Mouse (Mus musculus): Measurements from ENCODE around the gene Gfra1.
A peak's percentile ranks its signal among the peaks of the same experiment; 100 is the strongest.

Gfra1 gene

GRCm38 (mm10) chr19:58391796-58392195, 63.9 kb downstream of the Gfra1 start:
- H3K36me3 ChIP-seq (ENCODE audit: control insufficient read depth, insufficient read depth, low read length, poor library complexity, severe bottlenecking), result no peaks in the 10 kb centered on the region
- no peaks in the 10 kb centered on the region for H3K27me3 ChIP-seq (ENCODE audit: control insufficient read depth, insufficient read depth, low read length, poor library complexity, severe bottlenecking)
- DNase-seq (ENCODE audit: low read depth, low spot score), result no peak

- Histone ChIP-seq H3K27me3 (ENCODE audit: control insufficient read depth, insufficient read depth, low read length, poor library complexity, severe bottlenecking) (no peaks in the 10 kb centered on the region), H3K36me3 (ENCODE audit: control insufficient read depth, insufficient read depth, low read length, poor library complexity, severe bottlenecking) (no peaks in the 10 kb centered on the region)
- DNase-seq (ENCODE audit: low read depth, low spot score), result peak; percentile 6
These were observed 66.2 kb downstream of the Gfra1 start for GRCm38 (mm10) chr19:58389466-58389865.

GRCm38 (mm10) chr19:58388851-58389447, 66.8 kb downstream of the Gfra1 start:
- Histone ChIP-seq H3K36me3 (ENCODE audit: control insufficient read depth, insufficient read depth, low read length, poor library complexity, severe bottlenecking) (no peaks in the 10 kb centered on the region), H3K27me3 (ENCODE audit: control insufficient read depth, insufficient read depth, low read length, poor library complexity, severe bottlenecking) (no peaks in the 10 kb centered on the region)
- DNase-seq (ENCODE audit: low read depth, low spot score), result no peak

- DNase-seq (ENCODE audit: low read depth, low spot score), result no peak
- H3K27me3 ChIP-seq (ENCODE audit: control insufficient read depth, insufficient read depth, low read length, poor library complexity, severe bottlenecking), result no peaks in the 10 kb centered on the region
- no peaks in the 10 kb centered on the region for H3K36me3 ChIP-seq (ENCODE audit: control insufficient read depth, insufficient read depth, low read length, poor library complexity, severe bottlenecking)
These were observed 72.4 kb downstream of the Gfra1 start for GRCm38 (mm10) chr19:58383273-58383672.

- Histone ChIP-seq H3K27me3 (ENCODE audit: control insufficient read depth, insufficient read depth, low read length, poor library complexity, severe bottlenecking) (no peaks in the 10 kb centered on the region), H3K36me3 (ENCODE audit: control insufficient read depth, insufficient read depth, low read length, poor library complexity, severe bottlenecking) (no peaks in the 10 kb centered on the region)
- no peak for DNase-seq (ENCODE audit: low read depth, low spot score)
These were observed 73.2 kb downstream of the Gfra1 start for GRCm38 (mm10) chr19:58382535-58382934.

- peak; percentile 42 for DNase-seq (ENCODE audit: low read depth, low spot score)
- no peaks in the 10 kb centered on the region for H3K36me3 ChIP-seq (ENCODE audit: control insufficient read depth, insufficient read depth, low read length, poor library complexity, severe bottlenecking)
- peaks cover 2% of the 10 kb centered on the region; the same call in 1 of the 2 replicates for H3K27me3 ChIP-seq (ENCODE audit: control insufficient read depth, insufficient read depth, low read length, poor library complexity, severe bottlenecking)
These were observed 77.7 kb downstream of the Gfra1 start for GRCm38 (mm10) chr19:58377969-58378368.

GRCm38 (mm10) chr19:58376675-58377102, 79.0 kb downstream of the Gfra1 start:
- Histone ChIP-seq H3K36me3 (ENCODE audit: control insufficient read depth, insufficient read depth, low read length, poor library complexity, severe bottlenecking) (no peaks in the 10 kb centered on the region), H3K27me3 (ENCODE audit: control insufficient read depth, insufficient read depth, low read length, poor library complexity, severe bottlenecking) (peaks cover 2% of the 10 kb centered on the region; the same call in 1 of the 2 replicates)
- peak; percentile 24 for DNase-seq (ENCODE audit: low read depth, low spot score)

GRCm38 (mm10) chr19:58374648-58375047, 81.1 kb downstream of the Gfra1 start:
- no peaks in the 10 kb centered on the region for H3K36me3 ChIP-seq (ENCODE audit: control insufficient read depth, insufficient read depth, low read length, poor library complexity, severe bottlenecking)
- H3K27me3 ChIP-seq (ENCODE audit: control insufficient read depth, insufficient read depth, low read length, poor library complexity, severe bottlenecking), result peaks cover 2% of the 10 kb centered on the region; the same call in 1 of the 2 replicates
- no peak for DNase-seq (ENCODE audit: low read depth, low spot score)

- no peak for DNase-seq (ENCODE audit: low read depth, low spot score)
- Histone ChIP-seq H3K27me3 (ENCODE audit: control insufficient read depth, insufficient read depth, low read length, poor library complexity, severe bottlenecking) (peaks cover 2% of the 10 kb centered on the region; the same call in 1 of the 2 replicates), H3K36me3 (ENCODE audit: control insufficient read depth, insufficient read depth, low read length, poor library complexity, severe bottlenecking) (no peaks in the 10 kb centered on the region)
These were observed 81.6 kb downstream of the Gfra1 start for GRCm38 (mm10) chr19:58374155-58374554.

GRCm38 (mm10) chr19:58368513-58368912, 87.2 kb downstream of the Gfra1 start:
- Histone ChIP-seq H3K36me3 (ENCODE audit: control insufficient read depth, insufficient read depth, low read length, poor library complexity, severe bottlenecking) (no peaks in the 10 kb centered on the region), H3K27me3 (ENCODE audit: control insufficient read depth, insufficient read depth, low read length, poor library complexity, severe bottlenecking) (no peaks in the 10 kb centered on the region)
- no peak for DNase-seq (ENCODE audit: low read depth, low spot score)

- Histone ChIP-seq H3K36me3 (ENCODE audit: control insufficient read depth, insufficient read depth, low read length, poor library complexity, severe bottlenecking) (no peaks in the 10 kb centered on the region), H3K27me3 (ENCODE audit: control insufficient read depth, insufficient read depth, low read length, poor library complexity, severe bottlenecking) (no peaks in the 10 kb centered on the region)
- DNase-seq (ENCODE audit: low read depth, low spot score), result no peak
These were observed 91.0 kb downstream of the Gfra1 start for GRCm38 (mm10) chr19:58364688-58365087.

GRCm38 (mm10) chr19:58360982-58361381, 94.7 kb downstream of the Gfra1 start:
- Histone ChIP-seq H3K27me3 (ENCODE audit: control insufficient read depth, insufficient read depth, low read length, poor library complexity, severe bottlenecking) (no peaks in the 10 kb centered on the region), H3K36me3 (ENCODE audit: control insufficient read depth, insufficient read depth, low read length, poor library complexity, severe bottlenecking) (no peaks in the 10 kb centered on the region)
- no peak for DNase-seq (ENCODE audit: low read depth, low spot score)

GRCm38 (mm10) chr19:58358063-58358462, 97.6 kb downstream of the Gfra1 start:
- no peaks in the 10 kb centered on the region for H3K36me3 ChIP-seq (ENCODE audit: control insufficient read depth, insufficient read depth, low read length, poor library complexity, severe bottlenecking)
- no peaks in the 10 kb centered on the region for H3K27me3 ChIP-seq (ENCODE audit: control insufficient read depth, insufficient read depth, low read length, poor library complexity, severe bottlenecking)
- no peak for DNase-seq (ENCODE audit: low read depth, low spot score)

- DNase-seq (ENCODE audit: low read depth, low spot score), result no peak
- Histone ChIP-seq H3K27me3 (ENCODE audit: control insufficient read depth, insufficient read depth, low read length, poor library complexity, severe bottlenecking) (no peaks in the 10 kb centered on the region), H3K36me3 (ENCODE audit: control insufficient read depth, insufficient read depth, low read length, poor library complexity, severe bottlenecking) (no peaks in the 10 kb centered on the region)
These were observed 101.8 kb downstream of the Gfra1 start for GRCm38 (mm10) chr19:58353953-58354352.

GRCm38 (mm10) chr19:58353260-58353870, 102.3 kb downstream of the Gfra1 start:
- Histone ChIP-seq H3K27me3 (ENCODE audit: control insufficient read depth, insufficient read depth, low read length, poor library complexity, severe bottlenecking) (no peaks in the 10 kb centered on the region), H3K36me3 (ENCODE audit: control insufficient read depth, insufficient read depth, low read length, poor library complexity, severe bottlenecking) (no peaks in the 10 kb centered on the region)
- no peak for DNase-seq (ENCODE audit: low read depth, low spot score)
